Mouse (Mus musculus) intestine, embryonic 14.5 days (tissue): ENCODE measurements around the gene Cdh23. TPM values are rescaled to one million over a fixed set of nuclear protein-coding genes. Genes with fewer than 3 reads are reported as not detected.
A peak's percentile ranks its signal among the peaks of the same experiment; 100 is the strongest.

Source experiments
- ATAC-seq: fragments of 200-750 bp; cut with Nextera tagmentation; replicated peaks from 2 replicates; pipeline ENCODE4 v1.8.0; 2017; ENCODE audit warnings: low read depth, moderate number of reproducible peaks, moderate TSS enrichment, moderate library complexity; ENCODE audit not compliant: low FRiP score, low TSS enrichment
- DNase-seq: peaks from one replicate; pipeline ENCODE4 v3.0.0-alpha.2; 2018; ENCODE audit warnings: low spot score
- H3K27ac ChIP-seq: fragments of 300-500 bp; sonication (generic); 2 replicates; pipeline ENCODE4 v1.5.1; 2014; ENCODE audit warnings: low read depth, mild to moderate bottlenecking, control low read depth
- H3K27me3 ChIP-seq: fragments of 300-500 bp; sonication (generic); replicated peaks from 2 replicates; pipeline ENCODE4 v1.6.1; 2014; ENCODE audit warnings: low read length, control low read depth; ENCODE audit not compliant: control insufficient read depth, insufficient read depth
- H3K36me3 ChIP-seq: fragments of 300-500 bp; sonication (generic); 2 replicates; pipeline ENCODE4 v1.6.1; 2014; ENCODE audit warnings: low read length, control low read depth; ENCODE audit not compliant: control insufficient read depth, insufficient read depth
- H3K4me1 ChIP-seq: fragments of 300-500 bp; sonication (generic); replicated peaks from 2 replicates; pipeline ENCODE4 v1.6.1; 2014; ENCODE audit warnings: low read length, control low read depth, mixed read lengths; ENCODE audit not compliant: control insufficient read depth, insufficient read depth
- H3K4me2 ChIP-seq: fragments of 300-500 bp; sonication (generic); 2 replicates; pipeline ENCODE4 v1.6.1; 2014; ENCODE audit warnings: low read length
- H3K4me3 ChIP-seq: fragments of 300-500 bp; sonication (generic); 2 replicates; pipeline ENCODE4 v1.5.1; 2014; ENCODE audit warnings: low read depth, low read length, control low read depth, mixed read lengths
- H3K9ac ChIP-seq: fragments of 300-500 bp; sonication (generic); 2 replicates; pipeline ENCODE4 v1.6.1; 2014; ENCODE audit warnings: mild to moderate bottlenecking, low read length
- H3K9me3 ChIP-seq: fragments of 300-500 bp; sonication (generic); 2 replicates; pipeline ENCODE4 v1.6.1; 2016; ENCODE audit warnings: low read length, control low read depth; ENCODE audit not compliant: control insufficient read depth
- WGBS: fragments of 180-500 bp; shearing (Covaris S2); extraction: QIAGEN DNeasy Blood & Tissue Kit; methylation state at CpG from one replicate; pipeline ENCODE4 v1.1.7; 2014; 5-methylcytosine and 5-hydroxymethylcytosine counted together
- polyA plus RNA-seq: library from polyadenylated mRNA; unstranded; fragments of >200 nt; fragmentation: Nextera tagmentation; extraction: Ambion mirVana; gene quantifications from 2 replicates; pipeline ENCODE4 v1.2.1, GENCODE M21; 2014

Gene Cdh23
- polyA plus RNA-seq, 1 experiment from 2014 or later, result 1.0 TPM

GRCm38 (mm10) chr10:60398051-60398814, 298.1 kb downstream of the Cdh23 start:
- no peaks in the 10 kb centered on the region for H3K9me3 ChIP-seq
- no peaks in the 10 kb centered on the region for H3K4me1 ChIP-seq
- whole genome bisulfite sequencing, result 87% methylated on average over 10 of the region's 10 CpGs
- no peak overlapping the region for H3K4me2 ChIP-seq
- no peak overlapping the region for H3K9ac ChIP-seq
- no peaks in the 10 kb centered on the region for H3K36me3 ChIP-seq
- H3K27ac ChIP-seq, result no peak overlapping the region
- ATAC-seq (no peak), DNase-seq (no peak)
- no peaks in the 10 kb centered on the region for H3K27me3 ChIP-seq
- H3K4me3 ChIP-seq, result no peak overlapping the region

- H3K36me3 ChIP-seq, result no peaks in the 10 kb centered on the region
- no peaks in the 10 kb centered on the region for H3K9me3 ChIP-seq
- DNase-seq (no peak), ATAC-seq (no peak)
- H3K4me1 ChIP-seq, result no peaks in the 10 kb centered on the region
- 71% methylated on average over 5 of the region's 5 CpGs for WGBS
- H3K4me3 ChIP-seq, result no peak overlapping the region
- no peaks in the 10 kb centered on the region for H3K27me3 ChIP-seq
- no peak overlapping the region for H3K4me2 ChIP-seq
- H3K27ac ChIP-seq, result no peak overlapping the region
- no peak overlapping the region for H3K9ac ChIP-seq
Measured at GRCm38 (mm10) chr10:60395605-60396004, 300.7 kb downstream of the Cdh23 start.

GRCm38 (mm10) chr10:60394936-60395335, 301.4 kb downstream of the Cdh23 start:
- Histone ChIP-seq H3K36me3 (no peaks in the 10 kb centered on the region), H3K4me1 (no peaks in the 10 kb centered on the region), H3K9ac (no peak overlapping the region), H3K27me3 (no peaks in the 10 kb centered on the region), H3K27ac (no peak overlapping the region), H3K4me3 (no peak overlapping the region), H3K4me2 (no peak overlapping the region), H3K9me3 (no peaks in the 10 kb centered on the region)
- 63% methylated on average over 7 of the region's 7 CpGs for WGBS
- ATAC-seq (no peak), DNase-seq (no peak)

- no peaks in the 10 kb centered on the region for H3K36me3 ChIP-seq
- peaks cover 7% of the 10 kb centered on the region for H3K4me1 ChIP-seq
- H3K27ac ChIP-seq, result no peak overlapping the region
- no peak overlapping the region for H3K4me2 ChIP-seq
- DNase-seq (no peak), ATAC-seq (no peak)
- no peaks in the 10 kb centered on the region for H3K9me3 ChIP-seq
- 95% methylated on average over 9 of the region's 9 CpGs for WGBS
- H3K27me3 ChIP-seq, result no peaks in the 10 kb centered on the region
- H3K4me3 ChIP-seq, result no peak overlapping the region
- no peak overlapping the region for H3K9ac ChIP-seq
Measured at GRCm38 (mm10) chr10:60391661-60392060, 304.6 kb downstream of the Cdh23 start.

- no peaks in the 10 kb centered on the region for H3K36me3 ChIP-seq
- 71% methylated on average over 5 of the region's 5 CpGs for WGBS
- H3K9ac ChIP-seq, result no peak overlapping the region
- ATAC-seq (no peak), DNase-seq (no peak)
- H3K9me3 ChIP-seq, result no peaks in the 10 kb centered on the region
- no peaks in the 10 kb centered on the region for H3K27me3 ChIP-seq
- H3K27ac ChIP-seq, result no peak overlapping the region
- H3K4me1 ChIP-seq, result peaks cover 7% of the 10 kb centered on the region
- no peak overlapping the region for H3K4me2 ChIP-seq
- H3K4me3 ChIP-seq, result no peak overlapping the region
Measured at GRCm38 (mm10) chr10:60390904-60391420, 305.3 kb downstream of the Cdh23 start.

GRCm38 (mm10) chr10:60390177-60390903, 305.9 kb downstream of the Cdh23 start:
- H3K4me3 ChIP-seq, result no peak overlapping the region

GRCm38 (mm10) chr10:60389447-60389865, 306.8 kb downstream of the Cdh23 start:
- H3K27ac ChIP-seq, result no peak overlapping the region
- H3K36me3 ChIP-seq, result no peaks in the 10 kb centered on the region
- 20% methylated on average over 9 of the region's 9 CpGs for WGBS
- H3K4me3 ChIP-seq, result no peak overlapping the region
- DNase-seq (no peak), ATAC-seq (no peak)
- no peak overlapping the region for H3K9ac ChIP-seq
- H3K27me3 ChIP-seq, result no peaks in the 10 kb centered on the region
- H3K4me1 ChIP-seq, result peaks cover 7% of the 10 kb centered on the region
- no peak overlapping the region for H3K4me2 ChIP-seq
- H3K9me3 ChIP-seq, result no peaks in the 10 kb centered on the region

More at GRCm38 (mm10) chr10:60390177-60390903, 305.9 kb downstream of the Cdh23 start:
- 61% methylated on average over 6 of the region's 6 CpGs for WGBS
- DNase-seq (no peak), ATAC-seq (no peak)
- Histone ChIP-seq H3K9me3 (no peaks in the 10 kb centered on the region), H3K27me3 (no peaks in the 10 kb centered on the region), H3K4me2 (no peak overlapping the region), H3K27ac (no peak overlapping the region), H3K9ac (no peak overlapping the region), H3K36me3 (no peaks in the 10 kb centered on the region), H3K4me1 (peaks cover 7% of the 10 kb centered on the region)

- H3K4me3 ChIP-seq, result no peak overlapping the region
- 0 out of 2 replicates have a peak overlapping the region, but pooled peaks have one; percentile 19 for H3K27ac ChIP-seq
- H3K9ac ChIP-seq, result no peak overlapping the region
Measured at GRCm38 (mm10) chr10:60388332-60388731, 308.0 kb downstream of the Cdh23 start.

More at GRCm38 (mm10) chr10:60388332-60388731, 308.0 kb downstream of the Cdh23 start:
- Histone ChIP-seq H3K4me1 (peaks cover 7% of the 10 kb centered on the region), H3K27me3 (no peaks in the 10 kb centered on the region), H3K36me3 (no peaks in the 10 kb centered on the region), H3K4me2 (no peak overlapping the region), H3K9me3 (no peaks in the 10 kb centered on the region)
- ATAC-seq, result no peak
- DNase-seq, result no peak
- 85% methylated on average over 2 of the region's 2 CpGs for WGBS
